Comparison of ENCODE assay signal across 8 mouse cellular contexts in genomic region chr8:105170381-105171115, GRCm38 (mm10). TPM values are rescaled to one million over a fixed set of nuclear protein-coding genes. Genes with fewer than 3 reads are reported as not detected.
DNase-seq lines count a peak whose midpoint lies in the region; ATAC-seq and TF ChIP-seq lines count a peak whose summit lies in the region.

Gene Cbfb (plus strand): TSS chr8:105170674.

- peak within 1 kb of the TSS; percentile 91 for H3K9ac ChIP-seq in embryonic facial prominence, embryonic 12.5 days
- H3K9ac ChIP-seq in limb, embryonic 11.5 days (ENCODE audit: low read length) = peak within 1 kb of the TSS; percentile 97
- H3K9ac ChIP-seq in midbrain, embryonic 13.5 days (replicated peaks) = peak within 1 kb of the TSS; percentile 87

- TF ChIP-seq CTCF in small intestine, adult 2 months (IDR thresholded peaks at IDR 0.05; ENCODE audit: extremely low read depth, insufficient read length, insufficient replicate concordance, low read depth, low read length) = no peak

- peak; percentile 46; the same call in 1 of the 2 replicates for TF ChIP-seq POLR2A in small intestine, adult 2 months (IDR thresholded peaks at IDR 0.05; ENCODE audit: low read depth, low read length)

- H3K36me3 ChIP-seq in embryonic facial prominence, embryonic 12.5 days = no peaks in the 10 kb centered on the region
- H3K36me3 ChIP-seq in limb, embryonic 11.5 days (ENCODE audit: control insufficient read depth, insufficient read depth, low read length) = no peaks in the 10 kb centered on the region
- no peaks in the 10 kb centered on the region for H3K36me3 ChIP-seq in midbrain, embryonic 13.5 days
- H3K36me3 ChIP-seq in small intestine, adult 2 months (ENCODE audit: control insufficient read depth, insufficient read depth, low read length) = peaks cover 3% of the 10 kb centered on the region; the same call in 1 of the 2 replicates

- peak within 1 kb of the TSS; percentile 63 for H3K4me2 ChIP-seq in embryonic facial prominence, embryonic 12.5 days (replicated peaks)
- H3K4me2 ChIP-seq in limb, embryonic 11.5 days (ENCODE audit: low read depth, severe bottlenecking) = peak within 1 kb of the TSS; percentile 65
- H3K4me2 ChIP-seq in midbrain, embryonic 13.5 days (replicated peaks) = peak within 1 kb of the TSS; percentile 74

- ATAC-seq in embryonic facial prominence, embryonic 12.5 days (ENCODE audit: insufficient number of reproducible peaks, insufficient read depth, low FRiP score, low TSS enrichment) = peak; percentile 94
- peak; percentile 95 for ATAC-seq in limb, embryonic 11.5 days (ENCODE audit: insufficient number of reproducible peaks, low FRiP score, low TSS enrichment, low read depth)
- peak; percentile 96 for ATAC-seq in midbrain, embryonic 13.5 days

- H3K27ac ChIP-seq in embryonic facial prominence, embryonic 12.5 days = peak within 1 kb of the TSS; percentile 99
- peak within 1 kb of the TSS; percentile 97 for H3K27ac ChIP-seq in limb, embryonic 11.5 days (replicated peaks; ENCODE audit: low read depth, low read length)
- H3K27ac ChIP-seq in midbrain, embryonic 13.5 days = peak within 1 kb of the TSS; percentile 92
- H3K27ac ChIP-seq in small intestine, adult 2 months (ENCODE audit: insufficient read depth, low read depth, low read length) = peak within 1 kb of the TSS; percentile 59

- DNase-seq in 3134 (ENCODE audit: extremely low read depth, insufficient read length, low spot score) = peak; percentile 99
- peak; percentile 99 for DNase-seq in adrenal gland, postnatal 25 days
- peak; percentile 95 to 98 for DNase-seq in heart, adult 18-20 months
- peak; percentile 95 for DNase-seq in kidney, adult 18-20 months
- peak; percentile 99 for DNase-seq in limb, embryonic 11.5 days (ENCODE audit: low spot score)

- H3K4me3 ChIP-seq in embryonic facial prominence, embryonic 12.5 days = peak within 1 kb of the TSS; percentile 91
- H3K4me3 ChIP-seq in limb, embryonic 11.5 days (ENCODE audit: low read depth, low read length) = peak within 1 kb of the TSS; percentile 96
- peak within 1 kb of the TSS; percentile 93 for H3K4me3 ChIP-seq in midbrain, embryonic 13.5 days (replicated peaks)
- peak within 1 kb of the TSS; percentile 73 for H3K4me3 ChIP-seq in small intestine, adult 2 months (ENCODE audit: low read depth, low read length)

- no peaks in the 10 kb centered on the region for H3K9me3 ChIP-seq in embryonic facial prominence, embryonic 12.5 days
- no peaks in the 10 kb centered on the region for H3K9me3 ChIP-seq in limb, embryonic 11.5 days (ENCODE audit: control insufficient read depth, low read length)
- no peaks in the 10 kb centered on the region for H3K9me3 ChIP-seq in midbrain, embryonic 13.5 days

- H3K27me3 ChIP-seq in embryonic facial prominence, embryonic 12.5 days = no peaks in the 10 kb centered on the region
- no peaks in the 10 kb centered on the region for H3K27me3 ChIP-seq in limb, embryonic 11.5 days (ENCODE audit: control insufficient read depth, insufficient read depth, low read length)
- no peaks in the 10 kb centered on the region for H3K27me3 ChIP-seq in midbrain, embryonic 13.5 days
- no peaks in the 10 kb centered on the region for H3K27me3 ChIP-seq in small intestine, adult 2 months (ENCODE audit: control insufficient read depth, insufficient read depth, low read length)

- H3K4me1 ChIP-seq in embryonic facial prominence, embryonic 12.5 days = peaks cover 26% of the 10 kb centered on the region
- H3K4me1 ChIP-seq in limb, embryonic 11.5 days (ENCODE audit: control insufficient read depth, insufficient read depth, low read length) = peaks cover 7% of the 10 kb centered on the region
- peaks cover 23% of the 10 kb centered on the region for H3K4me1 ChIP-seq in midbrain, embryonic 13.5 days (replicated peaks)
- H3K4me1 ChIP-seq in small intestine, adult 2 months (ENCODE audit: control insufficient read depth, insufficient read depth, insufficient read length, low read length) = peaks cover 2% of the 10 kb centered on the region; the same call in 1 of the 2 replicates

- WGBS in embryonic facial prominence, embryonic 12.5 days = under 1% methylated on average over 69 of the region's 86 CpGs
- under 1% methylated on average over 66 of the region's 86 CpGs for WGBS in limb, embryonic 11.5 days
- WGBS in midbrain, embryonic 13.5 days = under 1% methylated on average over 72 of the region's 86 CpGs
- WGBS in small intestine, adult 2 months = under 1% methylated on average over 66 of the region's 86 CpGs

RNA-seq across cellular contexts. Expression of gene Cbfb, which starts in this region (rescaled TPM):
- 78.8 and 92.4 TPM in 2 replicates for total RNA-seq in adrenal gland, postnatal 25 days (2021)
- 120 and 124 TPM in 2 replicates for polyA plus RNA-seq in embryonic facial prominence, embryonic 12.5 days (2016; fragmentation: Nextera tagmentation; extraction: Ambion mirVana)
- total RNA-seq in heart, adult 18-20 months (2021) = 10 to 100 TPM; 19.6 to 21.7 TPM
- 105 TPM in 2 replicates for polyA plus RNA-seq in limb, embryonic 11.5 days (2014; fragmentation: Nextera tagmentation; extraction: Ambion mirVana)
- 23.2 and 25.3 TPM in 2 replicates for polyA plus RNA-seq in midbrain, embryonic 13.5 days (2015; fragmentation: Nextera tagmentation; extraction: Ambion mirVana)
- polyA plus RNA-seq in small intestine, adult 2 months (2012; rRNA removed) = 2.3 and 2.9 TPM in 2 replicates

Comparison
In these comparisons a context has a peak if more than half of its experiments do, and no peak if none do; other contexts are left out.
1. Peak in every context shown above with its lines: DNase-seq, ATAC-seq, H3K4me3 ChIP-seq and H3K27ac ChIP-seq.